Comparison of ENCODE assay signal across 15 mouse cellular contexts in the genomic region with DNA sequence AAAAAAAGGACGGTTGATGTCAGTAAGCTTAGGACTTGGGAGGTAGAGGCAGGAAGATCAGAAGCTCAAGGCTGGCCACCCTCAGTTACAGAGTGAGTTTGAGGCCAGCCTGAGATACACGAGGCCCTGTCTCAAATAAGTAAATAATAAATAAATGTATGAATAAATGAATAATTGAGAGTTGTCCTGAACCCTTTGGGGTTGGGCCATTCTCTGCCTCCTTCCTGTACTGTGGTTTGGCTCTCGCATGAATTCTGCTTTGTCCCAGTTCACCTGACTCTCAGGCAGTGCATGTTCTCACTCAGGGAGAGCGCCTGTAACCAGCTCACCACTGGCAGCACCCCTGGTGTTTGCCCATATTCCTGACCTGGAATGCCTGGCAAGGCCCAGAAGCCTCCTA. TPM values are rescaled to one million over a fixed set of nuclear protein-coding genes. Genes with fewer than 3 reads are reported as not detected.
DNase-seq lines count a peak whose midpoint lies in the region; ATAC-seq and TF ChIP-seq lines count a peak whose summit lies in the region.
"Had no signal": no experiment of that assay in that cellular context is flagged by ENCODE, and none has a peak within 500 bp of the region (broad histone marks: within the 10 kb centered on the region; RNA-seq: fewer than 3 reads in every experiment).

No protein-coding gene starts in this region.

- peak overlapping the region; percentile 22; the same call in 1 of the 2 replicates for H3K9ac ChIP-seq in forebrain, embryonic 13.5 days
- H3K9ac ChIP-seq in neural tube, embryonic 15.5 days (replicated peaks): no peak overlapping the region
- H3K9ac ChIP-seq: hindbrain, embryonic 15.5 days had no signal

- no peaks in the 10 kb centered on the region for H3K9me3 ChIP-seq in forebrain, embryonic 13.5 days (replicated peaks)
- no peaks in the 10 kb centered on the region for H3K9me3 ChIP-seq in forebrain, embryonic 10.5 days
- H3K9me3 ChIP-seq in limb, embryonic 10.5 days (replicated peaks): no peaks in the 10 kb centered on the region
- no peaks in the 10 kb centered on the region for H3K9me3 ChIP-seq in neural tube, embryonic 15.5 days (replicated peaks)
- H3K9me3 ChIP-seq: heart, embryonic 13.5 days; hindbrain, embryonic 15.5 days had no signal

- H3K4me3 ChIP-seq in forebrain, embryonic 13.5 days: no peak overlapping the region
- H3K4me3 ChIP-seq in forebrain, embryonic 10.5 days: no peak overlapping the region
- peak overlapping the region; percentile 5; the same call in 1 of the 2 replicates for H3K4me3 ChIP-seq in left cerebral cortex, adult 2 months
- no peak overlapping the region for H3K4me3 ChIP-seq in limb, embryonic 10.5 days
- H3K4me3 ChIP-seq in neural tube, embryonic 15.5 days (replicated peaks): no peak overlapping the region
- H3K4me3 ChIP-seq: hindbrain, embryonic 15.5 days had no signal

- H3K4me1 ChIP-seq in forebrain, embryonic 13.5 days: peaks cover 69% of the 10 kb centered on the region
- peaks cover 87% of the 10 kb centered on the region for H3K4me1 ChIP-seq in forebrain, embryonic 10.5 days
- H3K4me1 ChIP-seq in limb, embryonic 10.5 days: peaks cover 69% of the 10 kb centered on the region
- H3K4me1 ChIP-seq in neural tube, embryonic 15.5 days: peaks cover 69% of the 10 kb centered on the region

- ATAC-seq in forebrain, embryonic 13.5 days: no peak
- no peak for ATAC-seq in neural tube, embryonic 15.5 days (ENCODE audit: low FRiP score)
- ATAC-seq: lung, postnatal 0 days had no signal

- H3K27me3 ChIP-seq in forebrain, embryonic 13.5 days: no peaks in the 10 kb centered on the region
- H3K27me3 ChIP-seq in forebrain, embryonic 10.5 days (ENCODE audit: poor library complexity, severe bottlenecking): no peaks in the 10 kb centered on the region
- H3K27me3 ChIP-seq in limb, embryonic 10.5 days (ENCODE audit: low read depth, poor library complexity, severe bottlenecking): no peaks in the 10 kb centered on the region
- no peaks in the 10 kb centered on the region for H3K27me3 ChIP-seq in neural tube, embryonic 15.5 days (replicated peaks)
- H3K27me3 ChIP-seq: heart, embryonic 13.5 days; hindbrain, embryonic 15.5 days had no signal

- H3K27ac ChIP-seq in forebrain, embryonic 13.5 days: no peak overlapping the region
- no peak overlapping the region for H3K27ac ChIP-seq in forebrain, embryonic 10.5 days
- peak overlapping the region; percentile 13; the same call in 1 of the 2 replicates for H3K27ac ChIP-seq in left cerebral cortex, adult 2 months
- H3K27ac ChIP-seq in limb, embryonic 10.5 days: no peak overlapping the region
- no peak overlapping the region for H3K27ac ChIP-seq in neural tube, embryonic 15.5 days (replicated peaks)
- H3K27ac ChIP-seq: heart, embryonic 13.5 days; hindbrain, embryonic 15.5 days had no signal

- TF ChIP-seq CTCF in left cerebral cortex, adult 2 months (IDR thresholded peaks at IDR 0.05): no peak

- no peak for DNase-seq in forebrain, embryonic 10.5 days (ENCODE audit: extremely low spot score, low spot score)
- no peak for DNase-seq in left cerebral cortex, adult 2 months (ENCODE audit: extremely low spot score in 1 of 2, low spot score in 2 of 2)
- no peak for DNase-seq in left cerebral cortex, postnatal 36 days (ENCODE audit: low spot score in 2 of 2)
- peak; percentile 25 for DNase-seq in limb, embryonic 10.5 days (ENCODE audit: low spot score)
- no peak for DNase-seq in ovary, postnatal 14 days (ENCODE audit: low spot score)
- DNase-seq: adrenal gland, adult 2 months; cerebellum, adult 11-12 months; kidney, adult 2 months; kidney, postnatal 4 days; layer of hippocampus, postnatal 36 days had no signal

- intact Hi-C loops in left cerebral cortex, adult 2 months (cut with DNase I): no loop called here
- intact Hi-C loops in left cerebral cortex, postnatal 36 days (cut with DNase I): no loop called here

- H3K4me2 ChIP-seq in forebrain, embryonic 13.5 days: no peak overlapping the region
- H3K4me2 ChIP-seq in neural tube, embryonic 15.5 days: 0 out of 2 replicates have a peak overlapping the region, but pooled peaks have one; percentile 66

- no peaks in the 10 kb centered on the region; the same call in 1 of the 2 replicates for H3K36me3 ChIP-seq in forebrain, embryonic 13.5 days (ENCODE audit: poor library complexity, severe bottlenecking)
- peaks cover 12% of the 10 kb centered on the region for H3K36me3 ChIP-seq in forebrain, embryonic 10.5 days (replicated peaks)
- peaks cover 19% of the 10 kb centered on the region for H3K36me3 ChIP-seq in limb, embryonic 10.5 days
- H3K36me3 ChIP-seq in neural tube, embryonic 15.5 days: no peaks in the 10 kb centered on the region
- H3K36me3 ChIP-seq: hindbrain, embryonic 15.5 days had no signal

- WGBS in forebrain, embryonic 13.5 days: 84% methylated on average over 4 of the region's 4 CpGs
- WGBS in forebrain, embryonic 10.5 days: 86% methylated on average over 4 of the region's 4 CpGs
- 86% methylated on average over 4 of the region's 4 CpGs for WGBS in limb, embryonic 10.5 days
- WGBS in neural tube, embryonic 15.5 days: 86% methylated on average over 4 of the region's 4 CpGs

RNA-seq across cellular contexts. Expression of a gene that starts 4.5 kb away (rescaled TPM):
- 5.6 and 7.3 TPM in 2 replicates for polyA plus RNA-seq in forebrain, embryonic 13.5 days (2015; fragmentation: Nextera tagmentation; extraction: Ambion mirVana)
- polyA plus RNA-seq in forebrain, embryonic 10.5 days (2016; fragmentation: Nextera tagmentation; extraction: Ambion mirVana): 7.9 and 8.1 TPM in 2 replicates
- total RNA-seq in left cerebral cortex, adult 2 months (2021): 10 to 100 TPM; 49.8 to 53.0 TPM
- 10 to 100 TPM; 48.8 to 56.9 TPM for total RNA-seq in left cerebral cortex, postnatal 36 days (2021)
- 8.7 and 9.0 TPM in 2 replicates for polyA plus RNA-seq in limb, embryonic 10.5 days (2016; fragmentation: Nextera tagmentation; extraction: Ambion mirVana)
- polyA plus RNA-seq in neural tube, embryonic 15.5 days (2015; fragmentation: Nextera tagmentation; extraction: Ambion mirVana): 8.4 and 9.9 TPM in 2 replicates

RNA-seq across cellular contexts. Expression of a gene that starts 20.7 kb away (rescaled TPM):
- polyA plus RNA-seq in forebrain, embryonic 13.5 days (2015; fragmentation: Nextera tagmentation; extraction: Ambion mirVana): 14.0 and 16.9 TPM in 2 replicates
- 16.8 and 17.0 TPM in 2 replicates for polyA plus RNA-seq in forebrain, embryonic 10.5 days (2016; fragmentation: Nextera tagmentation; extraction: Ambion mirVana)
- total RNA-seq in left cerebral cortex, adult 2 months (2021): 10 to 100 TPM; 59.7 to 60.6 TPM
- total RNA-seq in left cerebral cortex, postnatal 36 days (2021): 10 to 100 TPM; 58.6 to 59.8 TPM
- polyA plus RNA-seq in limb, embryonic 10.5 days (2016; fragmentation: Nextera tagmentation; extraction: Ambion mirVana): 14.3 and 15.5 TPM in 2 replicates
- 19.3 and 19.6 TPM in 2 replicates for polyA plus RNA-seq in neural tube, embryonic 15.5 days (2015; fragmentation: Nextera tagmentation; extraction: Ambion mirVana)
